Mouse (Mus musculus) intestine, embryonic 16.5 days (tissue): ENCODE results near the gene Mr1. TPM values are rescaled to one million over a fixed set of nuclear protein-coding genes. Genes with fewer than 3 reads are reported as not detected.
A peak's percentile ranks its signal among the peaks of the same experiment; 100 is the strongest.
"Not testable (repeated sequence)": the region's sequence is repeated elsewhere in the genome, so short reads cannot be mapped to it uniquely, and the experiment has no call there.

ENCODE experiments used
- ATAC-seq: fragments of 200-750 bp; cut with Nextera tagmentation; 2 replicates; pipeline ENCODE4 v1.8.0; 2017; ENCODE audit warnings: moderate TSS enrichment, moderate library complexity
- H3K27ac ChIP-seq: fragments of 300-500 bp; sonication (generic); 2 replicates; pipeline ENCODE4 v1.5.1; 2014; ENCODE audit warnings: mild to moderate bottlenecking, low read length
- H3K27me3 ChIP-seq: fragments of 300-500 bp; sonication (generic); replicated peaks from 2 replicates; pipeline ENCODE4 v1.6.1; 2014; ENCODE audit warnings: low read length, control low read depth, mixed read lengths; ENCODE audit not compliant: control insufficient read depth, insufficient read depth
- H3K36me3 ChIP-seq: fragments of 300-500 bp; sonication (generic); 2 replicates; pipeline ENCODE4 v1.6.1; 2014; ENCODE audit warnings: low read length, control low read depth; ENCODE audit not compliant: control insufficient read depth, insufficient read depth
- H3K4me1 ChIP-seq: fragments of 300-500 bp; sonication (generic); 2 replicates; pipeline ENCODE4 v1.6.1; 2014; ENCODE audit warnings: low read length, control low read depth, mixed read lengths; ENCODE audit not compliant: control insufficient read depth, insufficient read depth
- H3K4me2 ChIP-seq: fragments of 300-500 bp; sonication (generic); 2 replicates; pipeline ENCODE4 v1.6.1; 2014; ENCODE audit warnings: low read depth, low read length, control low read depth
- H3K4me3 ChIP-seq: fragments of 300-500 bp; sonication (generic); 2 replicates; pipeline ENCODE4 v1.5.1; 2014; ENCODE audit warnings: mild to moderate bottlenecking, low read length
- H3K9ac ChIP-seq: fragments of 300-500 bp; sonication (generic); 2 replicates; pipeline ENCODE4 v1.6.1; 2014; ENCODE audit warnings: low read depth, low read length
- H3K9me3 ChIP-seq: fragments of 300-500 bp; sonication (generic); 2 replicates; pipeline ENCODE4 v1.6.1; 2016; ENCODE audit warnings: low read length, control low read depth; ENCODE audit not compliant: control insufficient read depth
- WGBS: fragments of 180-500 bp; shearing (Covaris S2); extraction: QIAGEN DNeasy Blood & Tissue Kit; methylation state at CpG from one replicate; pipeline ENCODE4 v1.1.7; 2014; 5-methylcytosine and 5-hydroxymethylcytosine counted together
- polyA plus RNA-seq: library from polyadenylated mRNA; unstranded; fragments of >200 nt; fragmentation: Nextera tagmentation; extraction: Ambion mirVana; gene quantifications from 2 replicates; pipeline ENCODE4 v1.2.1, GENCODE M21; 2015

Mr1 gene
- polyA plus RNA-seq, result 4.6 and 5.2 TPM in 2 replicates

GRCm38 (mm10) chr1:155146572-155146980 lies at the start of gene Mr1:
TSS of gene Mr1 (minus strand) at chr1:155146814.
- Histone ChIP-seq H3K36me3 (no peaks in the 10 kb centered on the region), H3K27me3 (no peaks in the 10 kb centered on the region), H3K4me3 (peak within 1 kb of the TSS; percentile 52), H3K9ac (peak within 1 kb of the TSS; percentile 65), H3K4me2 (peak within 1 kb of the TSS; percentile 66), H3K9me3 (no peaks in the 10 kb centered on the region), H3K27ac (peak within 1 kb of the TSS; percentile 64), H3K4me1 (no peaks in the 10 kb centered on the region)
- 20% methylated on average over 8 of the region's 8 CpGs for WGBS
- ATAC-seq, result peak; percentile 89

GRCm38 (mm10) chr1:155192805-155193368 lies 46.3 kb upstream of the Mr1 start:
- Histone ChIP-seq H3K4me3 (no peak overlapping the region), H3K4me2 (no peak overlapping the region), H3K9ac (no peak overlapping the region), H3K27me3 (no peaks in the 10 kb centered on the region), H3K9me3 (no peaks in the 10 kb centered on the region), H3K4me1 (no peaks in the 10 kb centered on the region), H3K27ac (no peak overlapping the region), H3K36me3 (no peaks in the 10 kb centered on the region; the same call in 1 of the 2 replicates)
- WGBS, result 75% methylated on average over 15 of the region's 15 CpGs
- no peak for ATAC-seq

GRCm38 (mm10) chr1:155191671-155192070 lies 45.1 kb upstream of the Mr1 start:
- Histone ChIP-seq H3K9me3 (no peaks in the 10 kb centered on the region), H3K27me3 (no peaks in the 10 kb centered on the region), H3K4me3 (no peak overlapping the region), H3K9ac (no peak overlapping the region), H3K4me2 (no peak overlapping the region), H3K36me3 (no peaks in the 10 kb centered on the region; the same call in 1 of the 2 replicates), H3K27ac (no peak overlapping the region), H3K4me1 (no peaks in the 10 kb centered on the region)
- whole genome bisulfite sequencing, result 70% methylated on average over 2 of the region's 2 CpGs
- ATAC-seq, result no peak

DNA sequence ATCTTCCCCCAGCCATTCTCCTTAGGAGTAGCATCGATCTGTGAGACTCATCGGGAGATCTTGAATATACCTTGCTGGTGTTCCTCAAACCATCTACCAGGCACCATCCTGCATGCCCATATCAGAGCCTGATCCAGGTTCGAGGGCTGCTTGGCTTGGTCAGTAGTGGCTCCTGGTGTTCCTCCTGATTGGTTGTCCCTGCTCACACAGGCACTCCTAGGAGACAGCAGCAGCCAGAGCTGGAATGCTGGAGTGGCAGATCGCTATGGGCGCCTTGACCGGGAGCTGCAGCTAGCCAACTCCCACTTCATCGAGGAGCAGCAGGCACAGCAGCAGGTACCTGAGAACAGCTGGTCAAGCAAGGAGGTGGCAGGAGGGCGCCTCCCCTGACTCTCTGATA lies 44.6 kb upstream of the Mr1 start:
- ATAC-seq, result no peak
- Histone ChIP-seq H3K27me3 (no peaks in the 10 kb centered on the region), H3K4me3 (no peak overlapping the region), H3K4me1 (no peaks in the 10 kb centered on the region), H3K36me3 (no peaks in the 10 kb centered on the region; the same call in 1 of the 2 replicates), H3K9ac (no peak overlapping the region), H3K27ac (no peak overlapping the region), H3K9me3 (no peaks in the 10 kb centered on the region), H3K4me2 (no peak overlapping the region)
- 88% methylated on average over 8 of the region's 8 CpGs for WGBS

GRCm38 (mm10) chr1:155188656-155189055 lies 42.0 kb upstream of the Mr1 start:
- no peak overlapping the region for H3K27ac ChIP-seq
- no peak overlapping the region for H3K4me2 ChIP-seq
- H3K9ac ChIP-seq, result no peak overlapping the region
- no peaks in the 10 kb centered on the region for H3K4me1 ChIP-seq
- no peaks in the 10 kb centered on the region for H3K36me3 ChIP-seq
- ATAC-seq, result no peak
- 91% methylated on average over 4 of the region's 4 CpGs for WGBS
- no peak overlapping the region for H3K4me3 ChIP-seq
- no peaks in the 10 kb centered on the region for H3K9me3 ChIP-seq
- H3K27me3 ChIP-seq, result no peaks in the 10 kb centered on the region

GRCm38 (mm10) chr1:155184191-155184590 lies 37.6 kb upstream of the Mr1 start:
- no peaks in the 10 kb centered on the region; the same call in 1 of the 2 replicates for H3K36me3 ChIP-seq
- WGBS, result 78% methylated on average over 3 of the region's 3 CpGs
- H3K4me1 ChIP-seq, result no peaks in the 10 kb centered on the region
- no peak overlapping the region for H3K9ac ChIP-seq
- no peaks in the 10 kb centered on the region for H3K27me3 ChIP-seq
- no peak overlapping the region for H3K4me2 ChIP-seq
- no peaks in the 10 kb centered on the region for H3K9me3 ChIP-seq
- H3K4me3 ChIP-seq, result no peak overlapping the region
- no peak for ATAC-seq
- no peak overlapping the region for H3K27ac ChIP-seq

- no peak for ATAC-seq
- no peak overlapping the region for H3K27ac ChIP-seq
- no peaks in the 10 kb centered on the region for H3K9me3 ChIP-seq
- H3K4me2 ChIP-seq, result no peak overlapping the region
- no peaks in the 10 kb centered on the region for H3K27me3 ChIP-seq
- WGBS, result 75% methylated on average over 2 of the region's 2 CpGs
- no peaks in the 10 kb centered on the region; the same call in 1 of the 2 replicates for H3K36me3 ChIP-seq
- no peak overlapping the region for H3K4me3 ChIP-seq
- no peak overlapping the region for H3K9ac ChIP-seq
- H3K4me1 ChIP-seq, result no peaks in the 10 kb centered on the region
Measured at GRCm38 (mm10) chr1:155178192-155178924, 31.7 kb upstream of the Mr1 start.

DNA sequence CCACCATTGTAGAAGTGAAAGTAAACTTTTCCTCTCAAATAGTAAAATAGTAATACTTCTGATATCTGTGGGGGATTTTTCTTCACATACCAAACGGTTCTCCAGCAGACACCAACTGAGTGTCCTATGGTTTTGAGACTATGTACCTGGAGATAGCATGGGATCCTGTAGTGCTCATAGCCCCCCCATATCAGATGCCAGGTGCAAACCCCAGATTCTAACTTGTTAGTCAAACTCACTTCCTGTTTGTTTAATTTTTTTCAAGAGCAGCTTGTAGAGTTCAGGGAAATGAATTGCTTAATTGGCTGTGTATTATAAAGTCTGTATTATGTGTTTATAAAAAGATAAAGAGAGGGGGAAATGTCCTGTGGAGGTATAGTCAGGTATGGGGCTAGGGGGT lies 27.8 kb upstream of the Mr1 start:
- H3K27me3 ChIP-seq, result no peaks in the 10 kb centered on the region
- no peak overlapping the region for H3K27ac ChIP-seq
- H3K9ac ChIP-seq, result no peak overlapping the region
- no peak for ATAC-seq
- no peaks in the 10 kb centered on the region for H3K9me3 ChIP-seq
- WGBS, result 80% methylated on average over 1 of the region's 1 CpGs
- H3K36me3 ChIP-seq, result no peaks in the 10 kb centered on the region
- no peak overlapping the region for H3K4me2 ChIP-seq
- no peak overlapping the region for H3K4me3 ChIP-seq
- no peaks in the 10 kb centered on the region for H3K4me1 ChIP-seq

DNA sequence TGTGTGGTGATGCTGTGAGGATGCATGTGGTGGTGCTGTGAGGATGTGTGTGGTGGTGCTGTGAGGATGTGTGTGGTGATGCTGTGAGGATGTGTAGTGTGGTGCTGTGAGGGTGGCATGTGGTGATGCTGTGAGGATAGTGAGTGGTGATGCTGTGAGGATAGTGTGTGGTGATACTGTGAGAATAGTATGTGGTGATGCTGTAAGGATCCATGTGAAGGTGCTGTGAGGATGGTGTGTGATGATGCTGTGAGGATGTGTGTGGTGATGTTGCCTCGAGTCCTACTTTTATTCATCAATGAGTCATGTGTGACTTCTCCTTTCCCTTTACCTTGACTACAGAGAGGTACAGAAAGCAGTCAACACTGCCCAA lies 27.0 kb upstream of the Mr1 start:
- H3K4me2 ChIP-seq, ATAC-seq: not testable (repeated sequence)
- 83% methylated on average over 1 of the region's 1 CpGs for WGBS

More for the DNA sequence above, 27.0 kb upstream of the Mr1 start:
- not testable (repeated sequence) for H3K27ac ChIP-seq, H3K4me1 ChIP-seq, H3K27me3 ChIP-seq, H3K36me3 ChIP-seq, H3K4me3 ChIP-seq, H3K9ac ChIP-seq, H3K9me3 ChIP-seq
